Mouse (Mus musculus) ES-E14 (cell line): ENCODE measurements around the gene Dnajb3.

Experiments used
- CHD2 ChIP-seq: IDR thresholded peaks from 2 replicates; pipeline ENCODE4 v1.6.1; 2014; ENCODE audit warnings: mild to moderate bottlenecking, low read depth, low read length, inconsistent platforms
- HCFC1 ChIP-seq: IDR thresholded peaks from 2 replicates; pipeline ENCODE4 v1.6.1; 2012; ENCODE audit warnings: low read length, inconsistent platforms, borderline replicate concordance; ENCODE audit not compliant: insufficient read depth
- MAFK ChIP-seq: IDR thresholded peaks from 2 replicates; pipeline ENCODE4 v1.6.1; 2014; ENCODE audit warnings: mild to moderate bottlenecking, low read depth, low read length, inconsistent platforms; ENCODE audit not compliant: insufficient read depth
- ZC3H11A ChIP-seq: IDR thresholded peaks from 2 replicates; pipeline ENCODE4 v1.6.1; 2012; ENCODE audit warnings: low read depth, mild to moderate bottlenecking, inconsistent platforms, low read length, borderline replicate concordance
- ZNF384 ChIP-seq: IDR thresholded peaks from 2 replicates; pipeline ENCODE4 v1.6.1; 2012; ENCODE audit warnings: low read depth, low read length, inconsistent platforms

DNA sequence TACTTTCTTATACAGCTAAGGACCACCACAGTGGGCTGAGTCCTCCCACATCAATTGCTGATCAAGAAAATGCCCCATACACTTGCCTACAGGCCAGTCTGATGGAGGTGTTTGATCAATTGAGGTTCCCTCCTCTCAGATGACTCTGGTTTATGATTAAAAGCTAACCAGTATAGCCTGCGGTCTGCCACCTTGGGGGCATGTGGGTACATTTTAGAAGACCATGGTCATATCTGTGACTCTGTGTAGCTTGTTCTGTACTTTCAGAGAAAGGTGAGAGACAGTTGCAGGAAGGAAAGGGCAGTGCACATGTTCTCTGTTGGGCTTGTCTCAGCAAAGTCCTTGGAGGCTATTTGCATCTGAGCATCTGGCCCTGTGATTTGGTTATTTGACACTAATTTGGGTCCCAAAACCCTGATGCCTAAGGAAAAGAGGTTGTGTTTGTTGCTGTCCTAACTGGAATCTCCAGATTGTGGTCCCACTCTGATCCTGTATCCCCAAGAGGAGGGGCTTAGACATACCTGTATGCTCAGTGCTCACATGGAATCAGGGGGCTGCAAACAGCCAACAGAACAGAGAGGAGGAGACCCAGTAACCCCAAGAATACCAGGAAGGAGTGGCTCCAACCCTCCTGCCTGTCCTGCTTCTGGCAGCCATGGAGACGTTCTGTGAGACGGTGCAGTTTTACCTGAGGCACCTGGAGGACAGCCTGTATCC lies 27.2 kb upstream of the Dnajb3 start:
- TF ChIP-seq MAFK = no peak
- TF ChIP-seq ZNF384 = no peak
- no peak for TF ChIP-seq CHD2
- no peak for TF ChIP-seq HCFC1
- TF ChIP-seq ZC3H11A = no peak
